Mouse (Mus musculus) hindlimb bud, embryonic 11.5 days (tissue): ENCODE data around the gene Aven.

ENCODE experiments used
- DNase-seq: peaks from one replicate; pipeline ENCODE4 v3.0.0-alpha.2; 2012; ENCODE audit warnings: low read depth, low spot score; ENCODE audit errors: extremely low spot score

Gene Aven

DNA sequence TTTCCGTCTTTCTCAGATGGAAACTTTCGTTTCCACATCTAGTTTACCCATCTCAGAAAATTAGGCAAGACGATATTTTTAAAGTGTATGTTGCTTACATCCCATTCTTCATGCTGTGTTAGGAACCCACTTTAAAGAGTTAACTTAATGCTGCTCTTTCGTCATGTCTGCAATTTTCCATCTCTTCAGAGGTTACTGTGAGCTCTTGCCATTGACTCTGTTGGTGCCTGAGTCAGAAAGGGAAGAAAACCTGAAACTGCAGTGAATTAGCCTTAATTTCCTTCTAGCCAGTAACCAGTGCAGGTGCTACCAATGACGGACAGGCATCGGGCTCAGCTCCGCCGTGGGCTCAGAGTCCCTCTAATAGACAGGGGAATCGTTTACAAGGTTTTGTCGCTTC, 63.8 kb downstream of the Aven start:
- no peak for DNase-seq

DNA sequence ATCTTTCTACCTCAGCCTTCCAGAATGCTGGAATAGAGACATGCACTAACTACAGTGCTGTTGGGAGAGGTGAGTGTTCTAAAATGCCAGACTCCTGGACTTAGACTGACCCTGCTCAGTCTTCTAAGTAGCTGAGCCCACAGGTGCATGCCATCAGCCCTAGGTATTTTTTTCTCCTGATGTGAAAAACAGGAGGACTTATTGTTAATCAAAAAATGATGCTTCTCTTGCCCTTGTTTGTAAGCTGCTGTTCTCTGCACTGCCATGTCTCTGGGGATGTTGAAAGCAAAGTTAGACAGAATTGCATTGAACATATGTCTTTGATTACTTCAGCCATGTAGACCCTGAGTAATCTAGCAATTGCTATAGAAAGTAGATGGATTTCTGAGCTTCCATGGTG, 64.7 kb downstream of the Aven start:
- DNase-seq = peak; percentile 26

DNA sequence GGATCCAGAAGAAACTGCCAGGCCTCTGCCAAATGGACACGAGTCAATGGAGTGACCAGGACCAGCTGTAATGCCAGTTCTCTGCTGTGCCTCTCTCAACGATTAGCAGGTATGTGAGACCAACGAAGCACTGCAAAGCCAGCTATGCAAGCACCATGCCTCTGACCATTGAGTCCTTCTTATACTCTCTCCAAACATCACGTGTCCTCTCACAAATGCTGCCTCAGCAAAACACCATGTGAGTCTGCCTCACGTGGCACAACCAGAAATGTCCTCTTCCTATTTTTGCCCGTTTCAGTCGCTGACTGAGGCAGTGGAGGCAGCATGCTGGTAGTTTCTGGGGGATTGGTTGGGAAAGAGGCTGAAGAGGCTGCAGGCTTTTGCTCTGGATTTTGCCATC, 68.8 kb downstream of the Aven start:
- DNase-seq = no peak

DNA sequence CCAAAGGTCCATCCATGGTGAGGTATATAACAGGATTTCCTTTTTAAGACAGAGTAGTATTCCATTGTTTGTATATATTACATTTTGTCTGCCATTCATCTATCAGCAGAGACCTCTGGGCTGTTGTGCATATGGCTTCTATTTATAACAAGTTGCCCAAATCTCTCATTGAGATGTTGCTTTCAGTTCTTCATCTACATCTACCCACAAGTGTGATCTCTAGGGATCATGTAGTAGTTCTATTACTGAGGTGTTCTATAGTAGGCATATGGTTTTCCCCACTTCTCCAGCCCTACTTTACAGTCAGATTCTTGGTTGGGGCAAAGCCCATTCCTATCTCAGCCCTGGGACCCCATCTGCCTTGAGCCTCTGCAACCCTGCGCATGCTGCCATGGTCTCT, 72.3 kb downstream of the Aven start:
- no peak for DNase-seq

DNA sequence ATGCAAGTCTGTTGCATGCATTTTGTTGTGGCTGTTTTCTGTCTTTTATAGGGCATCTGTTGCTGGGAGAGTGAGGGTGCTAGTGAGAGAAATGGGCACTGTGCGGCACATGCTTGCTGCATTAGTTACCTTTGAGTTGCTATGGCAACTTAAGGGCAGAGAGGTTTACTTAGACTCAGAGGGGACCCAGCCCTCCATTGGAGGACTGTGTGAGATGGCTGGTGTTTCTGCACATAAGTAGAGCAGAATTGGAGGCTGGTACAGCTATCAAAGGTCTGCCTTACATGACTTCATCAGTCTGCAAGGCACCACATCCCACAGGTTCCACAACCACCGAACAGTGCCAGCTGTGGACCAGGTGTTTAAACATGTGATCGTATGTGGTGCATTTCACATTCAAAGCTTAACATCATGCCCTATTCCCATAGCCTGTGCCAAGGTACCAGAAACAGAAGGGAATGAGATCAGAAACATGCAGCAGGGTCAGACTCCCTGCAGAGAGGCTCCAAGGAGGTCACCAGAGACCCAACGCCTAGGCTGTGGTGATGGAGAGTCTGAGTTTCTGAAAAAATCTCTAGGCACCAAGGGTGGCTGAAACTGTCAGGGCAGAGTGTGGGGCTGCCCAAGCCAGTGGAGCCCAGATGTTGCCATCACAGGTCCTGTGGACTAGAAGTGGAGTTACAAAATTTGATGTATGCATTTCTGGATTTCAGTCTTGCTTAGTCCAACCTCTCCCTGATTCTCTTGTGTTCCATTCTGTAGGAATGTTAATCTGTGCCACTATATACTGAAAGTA, 73.7 kb downstream of the Aven start:
- DNase-seq = no peak

DNA sequence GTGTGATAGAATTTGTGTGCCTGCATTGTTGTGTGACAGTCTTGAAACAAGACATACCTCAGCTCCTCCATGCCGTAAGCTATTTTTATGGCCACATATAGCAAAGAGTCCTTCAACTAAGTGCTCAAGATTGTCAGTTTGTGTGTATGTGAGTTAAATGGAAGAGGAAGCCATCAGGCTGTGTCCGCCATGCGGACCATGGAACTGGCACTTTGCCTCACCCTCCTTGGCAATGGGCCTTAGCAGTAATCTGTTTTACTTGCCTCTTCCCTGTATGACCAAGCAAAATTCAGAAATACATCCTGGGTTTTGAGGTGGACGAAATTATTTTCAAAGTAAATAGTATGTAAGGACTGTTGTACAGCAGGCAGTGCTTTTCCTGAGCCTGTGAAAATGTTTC, 75.0 kb downstream of the Aven start:
- no peak for DNase-seq

DNA sequence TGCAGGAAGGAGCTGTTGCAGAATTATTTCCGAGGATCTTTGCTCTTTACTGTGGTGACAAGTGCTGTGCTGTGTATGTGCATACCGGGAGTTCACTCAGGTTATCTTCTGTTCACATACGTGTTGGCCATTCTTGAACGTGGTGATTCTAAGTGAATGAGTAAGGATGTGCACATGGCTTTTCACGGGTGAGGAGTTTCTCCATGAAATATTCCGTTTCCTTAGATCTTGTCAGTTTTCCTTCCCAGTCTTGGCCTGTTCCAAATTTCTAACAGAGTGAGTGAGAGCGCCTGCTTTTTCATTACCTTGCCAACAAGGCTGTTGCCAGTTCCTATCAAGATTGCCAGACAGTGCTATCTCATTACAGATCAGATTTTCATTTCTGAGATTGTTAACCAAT, 98.2 kb downstream of the Aven start:
- DNase-seq = no peak

DNA sequence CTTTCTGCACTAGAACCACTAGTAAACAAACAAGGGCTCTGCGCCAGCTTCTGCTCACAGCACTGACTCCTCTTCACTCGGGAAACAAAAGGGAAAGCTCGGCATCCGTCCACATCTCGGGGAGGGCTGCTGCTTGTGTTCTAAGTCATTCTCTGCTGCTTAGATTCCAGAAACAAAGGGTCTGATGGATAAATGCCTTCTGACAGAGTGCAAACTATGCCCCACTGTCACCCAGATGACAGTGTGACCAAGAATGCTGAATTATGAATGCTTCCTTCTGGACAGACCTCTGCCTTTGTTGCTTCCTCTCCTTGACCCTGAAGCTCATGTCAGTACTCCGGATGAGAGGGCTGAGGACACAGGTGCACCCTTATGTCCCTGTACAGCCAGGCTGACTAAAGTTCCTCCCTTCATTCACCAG, 98.7 kb downstream of the Aven start:
- DNase-seq = no peak

DNA sequence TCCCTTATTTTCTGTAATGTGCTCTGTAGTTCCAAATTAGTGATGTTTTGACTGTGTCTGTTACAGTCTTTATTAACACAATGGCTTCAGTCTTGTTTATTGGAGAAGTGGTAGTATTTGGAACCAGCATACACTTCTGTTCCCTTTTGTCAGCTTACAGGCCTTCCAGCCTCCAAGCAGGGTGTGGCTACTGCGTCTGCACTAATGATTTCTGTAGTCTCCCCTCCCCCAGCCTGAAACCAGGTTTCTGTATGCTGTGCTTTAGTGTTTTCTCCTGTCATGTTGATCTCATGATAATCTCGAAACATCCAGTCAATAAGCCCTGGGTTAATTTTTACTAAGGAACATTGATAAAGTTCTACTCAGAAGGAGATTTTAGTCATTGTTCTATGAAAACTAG, 100.6 kb downstream of the Aven start:
- no peak for DNase-seq

DNA sequence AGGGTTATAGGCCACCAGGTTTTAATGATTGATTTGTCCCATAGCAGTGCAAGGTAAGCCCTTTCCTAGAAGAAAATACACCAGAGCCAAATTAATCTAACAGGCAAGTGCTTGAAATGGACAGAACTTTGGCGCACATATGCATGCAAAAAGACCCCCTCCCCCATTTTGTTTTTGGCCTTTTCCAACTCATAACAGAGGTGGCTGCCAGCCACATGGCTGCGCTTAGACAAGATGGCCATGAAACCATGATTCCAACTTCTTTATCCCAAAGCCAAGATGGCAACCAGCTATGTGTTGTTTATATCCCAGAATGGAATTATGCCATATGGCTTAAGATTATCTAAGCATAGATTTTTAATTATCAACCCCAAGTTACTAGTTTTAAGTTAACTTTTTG, 101.0 kb downstream of the Aven start:
- no peak for DNase-seq

DNA sequence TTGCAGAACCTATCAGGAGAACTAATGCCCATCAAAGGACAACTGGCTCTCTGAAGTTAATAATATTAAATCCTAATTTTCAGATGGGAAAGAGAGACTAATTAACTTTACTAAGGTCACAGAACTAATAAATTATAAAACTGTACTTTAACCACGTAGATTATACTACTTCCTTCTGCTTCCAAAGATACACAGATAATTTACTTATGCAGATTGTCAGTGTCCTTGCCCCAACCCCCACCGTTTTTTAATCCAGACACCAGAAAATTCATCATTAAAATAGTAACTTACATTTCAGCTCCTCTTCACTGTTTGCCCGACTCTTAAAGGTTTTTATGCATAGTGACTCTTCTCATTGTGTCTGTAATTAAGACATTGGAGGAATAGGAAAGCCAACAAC, 103.0 kb downstream of the Aven start:
- DNase-seq = no peak

DNA sequence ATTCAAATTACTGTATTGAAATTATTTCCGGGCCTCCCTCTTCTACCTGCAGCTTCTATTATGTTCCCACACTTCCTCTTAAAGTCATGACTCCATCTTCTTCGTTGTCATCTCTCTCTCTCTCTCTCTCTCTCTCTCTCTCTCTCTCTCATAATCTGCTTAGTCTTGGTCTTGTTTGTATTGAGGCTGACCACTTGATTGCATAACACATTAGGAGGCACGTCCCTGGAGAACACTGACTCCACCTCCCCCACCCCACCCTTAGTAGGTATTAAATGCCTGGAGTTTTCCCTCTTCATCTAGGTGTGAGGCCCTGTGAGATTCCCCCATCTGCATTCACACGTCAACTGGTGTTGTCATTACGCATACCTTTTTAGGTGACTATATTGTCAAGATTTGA, 103.7 kb downstream of the Aven start:
- DNase-seq = no peak

DNA sequence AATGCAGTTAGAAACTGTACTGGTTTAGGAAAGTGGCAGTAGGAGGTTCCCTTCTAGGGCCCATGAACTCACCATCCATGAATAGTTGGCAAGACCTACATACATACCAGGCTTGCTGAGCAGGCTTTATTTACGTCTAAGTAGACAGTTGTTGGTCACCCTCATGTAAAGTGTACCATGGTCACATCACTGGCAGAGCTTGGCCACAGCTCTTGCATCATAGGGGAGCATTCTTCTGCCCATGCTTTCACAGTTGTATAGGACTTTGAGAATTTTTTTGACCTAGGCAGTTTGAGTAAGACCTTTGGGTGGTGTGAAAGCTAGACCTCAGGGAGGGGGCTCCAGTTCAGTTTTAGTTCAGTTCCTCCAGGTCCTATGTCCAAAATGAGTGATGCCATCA, 104.3 kb downstream of the Aven start:
- DNase-seq = no peak

DNA sequence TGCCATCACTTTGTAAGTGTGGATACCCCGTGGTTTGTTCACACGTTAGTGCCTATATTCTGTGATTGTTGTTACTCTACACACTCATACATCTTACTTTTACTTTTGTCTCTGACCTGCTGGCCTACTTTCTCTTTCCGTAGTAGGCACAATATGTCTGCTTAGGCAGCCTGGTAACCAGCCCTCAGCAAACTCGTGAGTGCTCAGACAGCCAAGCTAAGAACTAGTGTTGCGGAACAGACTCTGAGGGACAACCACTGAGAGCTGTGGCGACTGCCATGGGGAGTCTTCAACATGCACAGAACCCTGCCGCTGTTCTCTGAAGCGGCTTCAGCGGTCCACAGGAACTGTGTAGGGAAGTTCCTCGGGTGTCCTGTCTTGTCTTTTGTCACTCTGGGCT, 107.5 kb downstream of the Aven start:
- DNase-seq = no peak

DNA sequence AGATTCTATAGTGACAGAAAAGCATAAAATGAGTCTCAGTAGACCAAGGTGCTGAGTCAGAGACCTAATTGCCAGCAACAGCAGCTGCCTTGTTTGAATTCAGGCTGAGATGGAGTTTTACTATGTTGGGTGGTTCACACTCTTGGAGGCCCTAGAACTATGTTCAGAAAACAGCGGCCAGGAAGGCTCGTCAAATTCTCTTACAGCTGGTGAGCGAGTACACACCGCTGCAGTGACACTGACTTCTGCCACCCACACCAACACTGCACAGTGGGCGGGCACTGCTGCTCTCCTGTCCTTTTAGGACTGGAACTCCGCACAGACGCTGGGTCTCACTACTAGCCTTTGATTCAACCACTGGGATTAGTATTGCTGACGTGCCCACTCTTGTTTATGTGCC, 109.7 kb downstream of the Aven start:
- DNase-seq = no peak

DNA sequence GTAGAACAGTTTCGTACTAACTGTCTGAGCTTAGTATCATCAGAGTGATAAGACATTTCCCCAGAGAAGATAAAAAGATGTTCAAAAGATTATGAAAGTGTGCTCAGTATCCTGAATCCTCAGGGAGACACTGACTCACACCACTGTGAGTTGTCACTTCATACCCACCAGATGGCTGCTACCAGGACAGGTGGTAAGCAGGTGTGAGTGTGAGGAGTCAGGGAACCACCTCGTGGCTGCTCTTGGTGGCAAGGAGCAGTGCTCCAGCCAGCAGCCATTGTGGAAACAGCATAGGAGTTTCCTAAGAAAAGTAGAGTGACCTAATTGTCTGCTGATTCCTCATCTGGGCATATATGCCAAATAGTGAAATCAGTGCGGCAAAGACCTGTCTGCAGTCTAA, 113.8 kb downstream of the Aven start:
- DNase-seq = no peak

DNA sequence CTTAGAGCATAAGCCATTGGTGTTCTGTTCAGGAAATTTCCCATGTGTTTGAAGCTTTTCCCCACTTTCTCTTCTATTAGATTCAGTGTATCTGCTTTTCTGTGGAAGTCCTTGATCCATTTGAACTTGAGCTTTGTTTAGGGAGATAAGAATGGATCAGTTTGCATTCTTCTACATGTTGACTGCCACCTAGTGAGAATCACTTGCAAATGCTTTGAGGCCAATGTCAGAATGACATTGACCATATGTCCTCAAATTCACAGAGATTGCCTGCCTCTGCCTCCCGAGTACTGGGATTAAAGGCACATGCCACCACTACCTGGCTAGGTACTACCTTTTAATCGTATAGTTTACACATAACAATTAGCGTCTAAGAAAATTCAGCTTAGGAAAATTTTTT, 119.9 kb downstream of the Aven start:
- no peak for DNase-seq

DNA sequence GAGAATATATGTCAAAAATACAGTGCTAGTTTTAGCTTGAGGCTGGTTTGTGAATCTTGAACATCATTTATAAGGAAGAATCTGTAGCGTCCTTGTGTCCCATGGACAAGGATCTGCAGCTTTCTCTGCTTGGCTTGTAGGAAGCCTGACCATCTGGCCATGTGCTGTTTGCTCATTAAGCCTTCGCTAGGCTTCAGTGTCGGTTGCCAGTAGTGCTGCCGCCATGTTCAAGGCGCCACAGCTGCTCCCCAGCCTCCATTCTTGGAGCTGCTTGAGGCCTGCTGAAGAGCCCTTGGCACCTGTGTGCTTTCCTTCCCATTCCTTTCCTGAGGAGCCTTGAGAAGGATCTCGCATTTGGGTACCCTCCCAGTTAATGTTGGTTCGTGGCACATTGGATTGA, 121.6 kb downstream of the Aven start:
- DNase-seq = no peak

DNA sequence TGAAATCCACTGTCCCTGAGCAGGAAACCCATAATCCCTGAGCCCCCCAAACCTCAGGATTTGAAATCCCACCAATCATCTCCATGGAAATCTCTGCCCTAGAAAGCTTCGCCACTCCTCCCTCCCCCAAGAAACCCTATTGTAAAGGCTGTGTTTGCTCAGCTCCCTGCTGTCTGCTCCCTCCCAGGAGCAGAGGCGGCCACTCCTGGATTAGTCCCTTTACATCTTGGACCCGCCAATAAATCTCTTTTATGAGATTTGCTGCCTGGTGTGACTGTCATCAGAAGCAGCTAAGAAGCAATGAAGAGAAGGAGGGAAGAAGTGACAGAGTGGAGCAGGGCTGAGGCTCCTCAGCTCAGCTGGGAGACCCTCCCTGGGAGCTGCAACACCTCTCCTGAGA, 124.4 kb downstream of the Aven start:
- DNase-seq = no peak

DNA sequence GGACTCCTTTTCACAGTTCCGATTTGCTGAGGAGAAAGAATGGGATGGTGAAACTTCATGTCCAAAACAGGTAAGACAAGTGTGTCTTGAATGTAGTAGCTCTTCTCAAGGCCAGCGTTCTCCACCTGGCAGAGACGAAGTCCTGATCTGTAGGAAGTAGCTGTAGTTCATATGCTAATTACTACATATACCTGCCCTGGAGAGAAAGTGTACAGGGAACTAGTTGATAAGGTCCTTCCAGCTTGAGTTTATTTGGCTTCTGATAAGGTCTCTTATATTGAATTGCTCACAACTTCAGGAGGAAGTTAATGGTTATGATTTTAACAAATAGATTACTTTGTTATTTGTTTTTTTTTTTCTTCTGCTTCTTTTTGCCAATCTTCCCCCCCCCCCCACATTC, 132.4 kb downstream of the Aven start:
- DNase-seq = no peak

DNA sequence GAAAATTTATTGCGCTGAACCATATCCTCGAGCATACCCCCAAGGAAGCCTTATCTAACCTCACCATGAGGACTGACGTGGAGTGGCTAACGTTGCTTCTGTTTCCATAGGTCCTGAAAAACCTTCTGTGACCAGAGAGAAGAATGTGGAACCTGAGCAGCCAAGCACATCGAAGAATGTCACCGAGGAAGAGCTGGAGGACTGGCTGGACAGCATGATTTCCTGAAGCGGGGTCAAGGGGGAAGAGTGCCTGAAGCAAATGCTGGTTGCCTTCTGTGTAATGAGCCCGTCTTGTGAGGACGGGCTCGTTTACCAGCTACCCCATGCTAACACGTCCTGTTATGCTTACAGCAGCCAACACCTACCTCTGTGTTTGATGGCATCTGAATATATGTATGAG, 137.9 kb downstream of the Aven start:
- no peak for DNase-seq

DNA sequence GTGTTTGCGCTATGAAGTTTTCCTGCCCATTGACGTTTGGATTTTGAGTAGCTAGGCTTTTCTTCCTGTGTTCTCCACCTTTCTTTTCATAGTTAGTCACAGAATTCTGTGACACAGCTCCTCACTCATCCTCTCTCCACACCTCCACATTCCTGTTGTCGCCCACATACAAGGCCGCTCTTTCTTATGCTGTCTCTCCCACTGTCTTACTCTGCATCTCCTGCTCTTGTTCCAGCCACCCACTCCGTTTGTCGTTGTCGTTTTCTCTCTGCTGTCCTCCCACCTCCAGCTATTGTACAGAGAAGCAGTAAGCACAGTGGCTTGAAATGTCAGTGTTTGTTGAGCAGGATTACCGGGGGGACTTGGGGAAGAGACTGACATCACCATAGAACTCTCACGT, 139.8 kb downstream of the Aven start:
- no peak for DNase-seq

DNA sequence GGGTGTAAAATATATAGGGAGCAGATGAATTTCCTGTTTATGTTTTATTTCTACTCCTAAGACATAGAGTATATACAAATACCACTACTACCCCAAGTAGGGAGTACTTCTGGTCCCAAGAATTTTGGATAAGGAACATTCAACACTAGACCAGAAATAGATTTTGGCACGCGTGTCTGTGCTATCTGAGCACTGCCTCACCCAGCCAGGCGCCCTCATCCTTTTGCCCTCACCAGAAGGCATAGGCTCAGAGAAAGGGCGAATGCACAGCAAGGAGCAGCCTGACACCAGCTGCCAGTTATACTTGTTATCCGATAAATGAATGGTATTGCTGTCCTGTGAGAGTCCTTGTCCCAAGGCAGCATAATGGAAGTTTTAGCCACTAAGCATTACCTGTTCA, 144.4 kb downstream of the Aven start:
- no peak for DNase-seq
